Mouse (Mus musculus) liver, embryonic 14 days (tissue): ENCODE data around the gene Tsc22d4. TPM values are rescaled to one million over a fixed set of nuclear protein-coding genes. Genes with fewer than 3 reads are reported as not detected.

ENCODE experiments used
- polyA plus RNA-seq: library from polyadenylated mRNA; depleted of rRNA; stranded (reverse); fragments of >200 nt; gene quantifications from 2 replicates; pipeline ENCODE4 v1.2.3, GENCODE M21; 2012; rRNA removed

Tsc22d4 gene
- 17.5 and 22.9 TPM in 2 replicates for polyA plus RNA-seq

DNA sequence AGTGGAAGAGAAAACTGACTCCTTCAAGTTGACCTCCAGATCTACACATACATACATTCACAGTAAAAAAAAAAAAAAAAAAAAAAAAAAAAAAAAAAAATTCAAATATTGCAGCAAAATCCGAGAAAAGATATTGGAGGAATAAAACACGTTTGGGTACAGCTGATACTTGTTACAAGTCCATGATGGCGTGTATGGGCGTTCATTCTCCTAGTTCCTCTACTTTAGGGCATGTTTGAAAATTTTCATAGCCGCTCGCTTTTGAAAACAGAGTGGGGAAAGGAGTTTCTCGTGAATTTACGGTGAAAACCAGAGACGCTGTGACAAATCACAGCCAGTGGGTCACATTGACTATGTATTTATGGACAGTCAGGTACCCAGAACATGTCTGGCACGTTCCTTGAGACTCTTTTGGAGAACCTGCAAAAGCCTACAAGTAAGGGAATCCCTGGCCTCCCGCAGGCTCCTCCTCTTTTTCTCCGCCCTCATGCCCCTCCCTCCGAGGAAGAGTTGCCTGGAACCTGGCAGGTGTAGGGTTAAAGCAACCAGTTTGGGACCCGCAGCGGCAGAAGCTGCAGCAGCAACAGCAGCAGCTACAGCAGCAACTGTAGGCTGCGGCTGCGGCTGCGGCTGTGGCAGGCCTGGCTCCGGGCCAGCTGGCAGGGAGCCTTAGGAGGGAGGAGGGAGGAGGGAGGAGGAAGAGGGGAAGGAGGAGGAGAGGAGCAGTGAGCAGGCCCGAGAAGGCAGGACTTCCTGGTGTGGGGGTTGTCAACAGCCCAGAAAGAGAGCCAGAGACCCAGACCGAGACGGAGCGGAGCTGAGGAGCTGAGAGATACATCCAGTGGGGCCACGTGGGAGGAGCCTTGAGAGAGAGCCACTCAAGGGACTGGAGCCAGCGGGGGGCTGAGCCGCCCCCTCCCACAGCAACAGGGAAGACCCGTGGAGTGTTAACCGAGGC, at the start of gene Tsc22d4:
Gene Tsc22d4 (plus strand): TSS at position 517 of the 958 bp plus-strand sequence.

DNA sequence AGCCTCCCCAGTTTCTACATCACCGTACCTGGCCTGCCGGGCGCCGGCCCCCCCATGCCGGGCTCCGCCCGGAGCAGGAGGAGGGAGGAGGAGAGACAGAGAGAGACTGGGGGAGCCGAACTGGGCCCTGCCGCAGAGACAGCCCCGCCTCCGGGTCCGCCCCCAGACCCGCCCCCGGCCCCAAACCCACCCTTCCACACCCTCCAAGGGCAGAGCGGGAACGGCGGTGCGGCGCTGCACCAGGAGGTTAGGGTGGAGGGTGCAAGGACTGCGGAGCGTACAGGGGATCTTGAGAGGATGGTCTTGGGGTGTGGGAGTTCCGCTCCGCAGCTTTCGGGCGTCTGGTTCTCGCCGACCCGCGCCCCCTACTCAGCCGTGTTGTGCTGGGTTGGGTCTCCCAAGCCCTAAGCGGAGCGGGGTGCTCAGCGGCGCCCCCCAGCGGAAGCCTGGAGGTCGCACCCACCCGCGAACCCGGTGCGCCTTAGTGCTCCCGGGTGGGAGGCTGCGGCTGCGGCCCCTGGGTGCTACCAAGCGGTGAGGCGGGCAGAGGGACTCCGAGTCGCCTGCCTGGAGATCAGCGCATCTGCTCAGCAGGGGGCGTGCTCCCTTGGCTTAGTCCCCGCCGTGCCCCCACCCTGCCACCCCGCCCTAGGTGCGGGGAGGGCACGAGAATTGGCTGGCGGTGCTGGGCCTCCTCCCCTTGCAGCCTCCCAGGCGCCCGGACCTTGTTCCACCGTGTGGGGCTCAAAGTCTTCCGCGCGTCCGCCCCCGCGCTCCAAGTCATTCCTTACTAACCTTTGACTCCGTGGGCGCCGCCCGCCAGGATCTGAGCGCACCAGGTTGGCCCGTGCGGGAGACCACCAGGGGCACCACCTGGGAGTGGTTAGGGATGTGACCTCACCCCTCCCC, 4.3 kb upstream of the Tsc22d4 start, which contains the start of gene Nyap1:
Gene Nyap1 (minus strand): TSS at position 585 of the 909 bp plus-strand sequence.

DNA sequence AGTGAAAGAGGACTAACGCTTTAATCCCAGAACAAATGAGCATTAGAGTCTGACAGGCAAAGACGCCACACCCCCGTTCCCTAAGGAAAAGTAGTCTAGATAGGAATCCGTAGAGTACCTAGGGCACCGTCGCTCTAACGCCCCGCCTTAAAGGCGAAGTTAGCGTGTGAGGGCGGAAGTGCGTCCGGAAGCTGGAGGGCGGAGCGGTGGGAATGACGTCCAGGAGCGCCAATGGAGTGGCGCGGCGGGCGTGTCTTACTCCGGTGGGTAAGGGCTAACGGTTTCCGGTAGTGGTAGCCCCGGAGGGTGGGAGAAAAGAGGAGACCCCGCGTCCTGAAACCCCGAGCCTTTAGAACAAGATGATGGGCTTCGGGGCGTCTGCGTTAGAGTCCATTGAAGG, 33.1 kb downstream of the Tsc22d4 start, which contains the start of gene Ppp1r35:
Gene Ppp1r35 (plus strand): TSS at position 215 of the 400 bp plus-strand sequence.

DNA sequence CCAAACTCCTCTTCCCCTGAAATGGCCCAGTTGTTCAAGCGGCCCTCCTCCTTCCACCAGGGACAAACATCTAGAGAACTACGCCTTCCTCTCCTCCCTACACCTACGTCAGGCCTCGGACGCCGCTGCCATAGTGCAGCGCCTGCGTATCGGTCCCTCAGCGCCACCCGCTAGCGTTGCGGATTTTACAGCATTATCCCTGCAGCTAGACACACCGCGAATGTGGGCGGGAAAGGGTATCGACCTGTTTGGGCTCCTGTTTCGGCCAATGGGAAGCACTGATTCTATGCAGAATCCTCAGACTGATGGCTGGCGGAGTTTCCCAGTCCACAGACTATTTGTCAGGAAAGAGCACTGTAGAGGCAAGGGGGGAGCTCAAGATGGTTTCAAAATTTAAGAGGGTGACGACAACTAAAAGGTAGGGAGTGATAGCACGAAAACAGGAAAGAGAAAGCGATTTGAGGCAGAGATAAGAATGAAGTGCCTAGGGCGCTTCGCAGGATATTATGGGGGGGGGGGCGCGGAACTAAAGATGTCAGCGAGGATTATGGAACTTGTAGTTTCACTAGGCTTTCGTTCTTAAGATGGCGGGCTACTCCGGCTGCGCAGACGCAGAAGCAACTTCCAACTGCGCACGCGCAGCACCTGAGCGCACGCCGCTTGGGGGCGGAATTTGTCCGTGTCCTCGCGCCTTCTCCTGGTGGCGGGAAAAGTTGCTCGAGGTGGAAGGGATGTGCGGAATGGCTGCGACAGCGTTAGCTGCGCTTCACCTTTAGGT, 41.8 kb downstream of the Tsc22d4 start, which contains the start of the genes Mepce and Zcwpw1:
Gene Mepce (minus strand): TSS at position 505 of the 778 bp plus-strand sequence.
Gene Zcwpw1 (plus strand): TSS at position 648 of the 778 bp plus-strand sequence.

Other genes starting within 250 kb of the Tsc22d4 start
- gene Pop7, start 243.2 kb upstream of the Tsc22d4 start, polyA plus RNA-seq: 20.0 and 23.2 TPM in 2 replicates
- gene Gigyf1, start 227.2 kb upstream of the Tsc22d4 start, polyA plus RNA-seq: 5.6 and 5.7 TPM in 2 replicates
- gene Epo, start 212.5 kb upstream of the Tsc22d4 start, polyA plus RNA-seq: 0.26 and 0.44 TPM in 2 replicates
- 173 and 208 TPM in 2 replicates for gene Gnb2, start 212.2 kb upstream of the Tsc22d4 start, polyA plus RNA-seq
- 0.03 TPM in 1 of 2 replicates, not detected in the other for gene Actl6b, start 192.2 kb upstream of the Tsc22d4 start, polyA plus RNA-seq
- 35.1 and 42.1 TPM in 2 replicates for gene Tfr2, start 175.9 kb upstream of the Tsc22d4 start, polyA plus RNA-seq
- 26.8 and 31.0 TPM in 2 replicates for gene Mospd3, start 144.7 kb upstream of the Tsc22d4 start, polyA plus RNA-seq
- 10.6 and 11.9 TPM in 2 replicates for gene Pcolce, start 131.9 kb upstream of the Tsc22d4 start, polyA plus RNA-seq
- gene Fbxo24, start 116.7 kb upstream of the Tsc22d4 start, polyA plus RNA-seq: 0.01 and 0.02 TPM in 2 replicates
- gene Lrch4, start 116.6 kb upstream of the Tsc22d4 start, polyA plus RNA-seq: 10.5 and 14.1 TPM in 2 replicates
- gene Gm20605, start 116.6 kb upstream of the Tsc22d4 start, polyA plus RNA-seq: 5.4 and 5.8 TPM in 2 replicates
- 12.0 and 14.2 TPM in 2 replicates for gene Sap25, start 104.4 kb upstream of the Tsc22d4 start, polyA plus RNA-seq
- gene Irs3, start 100.0 kb upstream of the Tsc22d4 start, polyA plus RNA-seq: 0.01 TPM in 1 of 2 replicates, not detected in the other
- gene Agfg2, start 61.0 kb upstream of the Tsc22d4 start, polyA plus RNA-seq: 18.0 and 21.6 TPM in 2 replicates
- 0.68 and 0.90 TPM in 2 replicates for gene Nyap1, start 4.1 kb upstream of the Tsc22d4 start, polyA plus RNA-seq
- gene Ppp1r35, start 33.1 kb downstream of the Tsc22d4 start, polyA plus RNA-seq: 19.0 and 23.1 TPM in 2 replicates
- gene Mepce, start 41.9 kb downstream of the Tsc22d4 start, polyA plus RNA-seq: 12.9 and 13.7 TPM in 2 replicates
- 3.0 and 3.4 TPM in 2 replicates for gene Zcwpw1, start 42.1 kb downstream of the Tsc22d4 start, polyA plus RNA-seq
- 1.1 and 1.7 TPM in 2 replicates for gene Pilra, start 90.6 kb downstream of the Tsc22d4 start, polyA plus RNA-seq
- gene Pilrb1, start 112.4 kb downstream of the Tsc22d4 start, polyA plus RNA-seq: 2.3 and 3.3 TPM in 2 replicates
- 1.2 and 2.3 TPM in 2 replicates for gene Pilrb2, start 126.1 kb downstream of the Tsc22d4 start, polyA plus RNA-seq
- 0.98 and 1.0 TPM in 2 replicates for gene Cyp3a13, start 175.9 kb downstream of the Tsc22d4 start, polyA plus RNA-seq
- 0.01 TPM in 2 replicates for gene Gjc3, start 217.4 kb downstream of the Tsc22d4 start, polyA plus RNA-seq
- 2.0 and 2.4 TPM in 2 replicates for gene Azgp1, start 235.8 kb downstream of the Tsc22d4 start, polyA plus RNA-seq